Mouse (Mus musculus): ENCODE results near the gene 2310034G01Rik.

DNA sequence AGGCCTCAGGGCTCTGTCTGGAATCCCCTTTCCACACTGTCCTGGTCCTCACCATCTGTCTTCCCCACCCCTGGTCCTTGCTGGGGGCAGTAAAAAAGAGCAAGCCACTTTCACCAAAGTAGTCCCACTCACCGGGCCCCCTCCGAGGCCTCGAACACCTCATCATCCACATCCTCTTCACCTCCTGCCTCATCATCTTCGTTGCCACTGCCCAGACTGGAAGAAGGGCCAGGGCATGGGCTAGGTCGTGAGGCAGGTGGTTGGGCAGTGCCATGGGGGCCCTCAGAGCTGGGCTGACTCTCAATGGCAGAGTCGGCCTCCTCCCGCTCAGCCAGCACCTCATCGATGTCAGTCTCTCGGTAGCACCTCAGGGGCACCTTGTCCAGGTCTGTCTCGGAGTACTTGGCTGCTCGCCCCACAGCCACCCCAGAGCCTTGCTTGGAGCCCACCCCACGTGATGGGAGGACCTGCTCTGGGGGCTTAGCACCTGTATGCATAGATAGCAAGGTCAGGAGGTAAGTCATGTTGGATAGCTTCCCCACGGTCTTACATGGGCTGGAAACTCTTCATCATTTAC is 27.0 kb downstream of the 2310034G01Rik start:
- TF ChIP-seq CTCF (IDR thresholded peaks at IDR 0.05; ENCODE audit: insufficient read depth, low read depth, low read length): no peak
- no peak for TF ChIP-seq POLR2A (IDR thresholded peaks at IDR 0.05; ENCODE audit: insufficient read depth, low read depth, low read length)
